Mouse (Mus musculus) lung, postnatal 0 days (tissue): ENCODE results near the gene Ush1c. TPM values are rescaled to one million over a fixed set of nuclear protein-coding genes. Genes with fewer than 3 reads are reported as not detected.

ENCODE experiments used
- ATAC-seq: fragments of 200-750 bp; cut with Nextera tagmentation; 2 replicates; pipeline ENCODE4 v1.8.0; 2017; ENCODE audit warnings: moderate library complexity
- DNase-seq: peaks from one replicate; pipeline ENCODE4 v3.0.0-alpha.2; 2016; ENCODE audit warnings: low spot score
- H3K27ac ChIP-seq: fragments of 300-500 bp; sonication (generic); 2 replicates; pipeline ENCODE4 v1.5.1; 2014; ENCODE audit warnings: antibody characterized with exemption, mild to moderate bottlenecking, low read length, mixed read lengths
- H3K27me3 ChIP-seq: fragments of 300-500 bp; sonication (generic); replicated peaks from 2 replicates; pipeline ENCODE4 v1.6.1; 2014; ENCODE audit warnings: low read length, mixed read lengths; ENCODE audit not compliant: insufficient read depth
- H3K36me3 ChIP-seq: fragments of 300-500 bp; sonication (generic); 2 replicates; pipeline ENCODE4 v1.6.1; 2014; ENCODE audit warnings: low read length, mixed read lengths; ENCODE audit not compliant: insufficient read depth
- H3K4me1 ChIP-seq: fragments of 300-500 bp; sonication (generic); 2 replicates; pipeline ENCODE4 v1.6.1; 2014; ENCODE audit warnings: antibody characterized with exemption, low read depth, low read length, mixed read lengths; ENCODE audit not compliant: insufficient read depth
- H3K4me2 ChIP-seq: fragments of 300-500 bp; sonication (generic); replicated peaks from 2 replicates; pipeline ENCODE4 v1.6.1; 2014; ENCODE audit warnings: low read depth, mild to moderate bottlenecking, low read length, moderate library complexity, mixed read lengths
- H3K4me3 ChIP-seq: fragments of 300-500 bp; sonication (generic); 2 replicates; pipeline ENCODE4 v1.5.1; 2014; ENCODE audit warnings: low read depth, low read length
- H3K9ac ChIP-seq: fragments of 300-500 bp; sonication (generic); replicated peaks from 2 replicates; pipeline ENCODE4 v1.6.1; 2014; ENCODE audit warnings: low read depth, mild to moderate bottlenecking
- H3K9me3 ChIP-seq: fragments of 300-500 bp; sonication (generic); 2 replicates; pipeline ENCODE4 v1.6.1; 2016; ENCODE audit warnings: low read length, mixed read lengths
- CTCF ChIP-seq: IDR thresholded peaks from 2 replicates; pipeline ENCODE4 v1.5.1; 2016; ENCODE audit warnings: antibody characterized with exemption, mild to moderate bottlenecking
- EP300 ChIP-seq: IDR thresholded peaks from 2 replicates; pipeline ENCODE4 v1.6.1; 2016; ENCODE audit warnings: antibody characterized with exemption, mild to moderate bottlenecking, control low read depth
- WGBS: fragments of 180-500 bp; shearing (Covaris S2); extraction: QIAGEN DNeasy Blood & Tissue Kit; methylation state at CpG from one replicate; pipeline ENCODE4 v1.1.7; 2014; 5-methylcytosine and 5-hydroxymethylcytosine counted together
- polyA plus RNA-seq: library from polyadenylated mRNA; unstranded; fragments of >200 nt; fragmentation: Nextera tagmentation; extraction: Ambion mirVana; gene quantifications from 2 replicates; pipeline ENCODE4 v1.2.1, GENCODE M21; 2015

Gene Ush1c
- polyA plus RNA-seq, 1 experiment from 2014 or later: 0.13 TPM

DNA sequence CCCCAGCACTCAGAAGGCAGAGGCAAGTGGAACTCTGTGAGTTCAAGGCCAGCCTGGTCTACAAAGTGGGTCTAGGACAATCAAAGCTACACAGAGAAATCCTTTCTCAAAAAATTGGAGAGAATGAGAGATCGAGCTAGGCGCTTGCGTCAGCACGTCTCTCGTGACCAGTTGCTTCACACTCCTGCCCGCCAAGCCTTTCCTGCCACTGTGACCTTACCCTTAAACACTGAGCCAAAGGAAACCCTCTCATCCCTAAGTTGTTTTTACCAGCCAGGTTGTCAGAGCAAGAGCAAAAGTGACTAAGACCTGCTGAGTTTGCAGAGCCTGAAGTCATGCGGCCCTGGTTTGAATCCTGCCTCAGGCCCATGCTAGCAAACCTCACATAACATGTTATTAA, 70.4 kb downstream of the Ush1c start:
- no peak overlapping the region for H3K27ac ChIP-seq
- no peak overlapping the region for H3K9ac ChIP-seq
- H3K4me3 ChIP-seq: no peak overlapping the region
- TF ChIP-seq CTCF: no peak
- no peak for TF ChIP-seq EP300
- WGBS: 87% methylated on average over 7 of the region's 7 CpGs
- ATAC-seq (no peak), DNase-seq (no peak)
- H3K4me1 ChIP-seq: no peaks in the 10 kb centered on the region
- no peaks in the 10 kb centered on the region for H3K36me3 ChIP-seq
- H3K4me2 ChIP-seq: no peak overlapping the region
- H3K27me3 ChIP-seq: no peaks in the 10 kb centered on the region
- no peaks in the 10 kb centered on the region for H3K9me3 ChIP-seq

DNA sequence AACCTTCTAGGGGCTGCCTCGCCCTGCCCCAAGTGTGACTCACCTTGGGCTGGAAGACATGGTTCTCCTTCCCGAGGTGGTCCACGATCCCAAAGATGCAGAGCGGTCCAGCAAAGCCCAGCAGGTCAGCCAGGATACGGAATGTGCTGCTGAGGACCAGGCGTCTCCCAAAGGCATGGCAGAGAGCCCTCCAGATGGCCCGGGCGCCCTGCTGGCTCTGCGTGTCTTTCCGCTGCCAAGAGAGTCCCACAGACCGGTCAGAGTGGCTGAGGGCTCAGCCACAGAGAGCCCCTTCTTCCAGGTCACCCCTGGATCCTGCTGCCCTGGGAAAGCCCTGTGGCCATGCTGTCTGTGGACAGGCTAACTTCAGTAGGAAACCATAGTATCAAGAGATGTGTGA, 72.4 kb downstream of the Ush1c start:
- no peaks in the 10 kb centered on the region for H3K9me3 ChIP-seq
- DNase-seq (no peak), ATAC-seq (no peak)
- H3K4me3 ChIP-seq: no peak overlapping the region
- 88% methylated on average over 11 of the region's 11 CpGs for WGBS
- TF ChIP-seq CTCF (no peak), EP300 (no peak)
- H3K4me2 ChIP-seq: no peak overlapping the region
- no peaks in the 10 kb centered on the region for H3K36me3 ChIP-seq
- no peak overlapping the region for H3K9ac ChIP-seq
- no peak overlapping the region for H3K27ac ChIP-seq
- no peaks in the 10 kb centered on the region for H3K4me1 ChIP-seq
- H3K27me3 ChIP-seq: no peaks in the 10 kb centered on the region

DNA sequence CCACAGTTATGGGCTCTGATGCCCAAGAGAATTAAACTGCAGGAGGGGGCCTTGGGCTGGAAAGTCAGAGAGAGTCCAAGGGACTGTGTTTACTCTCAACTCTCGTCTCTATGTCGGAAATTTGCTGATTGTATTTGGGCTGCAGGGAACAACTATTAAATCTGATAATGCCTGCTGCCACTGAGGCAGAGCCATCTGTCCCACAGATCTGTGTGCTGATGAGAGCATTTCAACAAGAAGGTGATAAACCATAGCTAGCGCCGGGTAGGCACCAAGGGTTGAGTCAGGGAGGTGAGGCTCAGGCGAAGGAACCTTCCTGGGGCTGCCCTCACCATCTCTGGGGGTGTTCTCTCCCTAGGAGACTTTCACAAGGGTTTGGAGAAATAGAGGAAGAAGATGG, 75.6 kb downstream of the Ush1c start:
- Histone ChIP-seq H3K9ac (no peak overlapping the region), H3K4me2 (no peak overlapping the region), H3K9me3 (no peaks in the 10 kb centered on the region), H3K36me3 (no peaks in the 10 kb centered on the region), H3K27me3 (no peaks in the 10 kb centered on the region), H3K4me3 (no peak overlapping the region), H3K27ac (no peak overlapping the region), H3K4me1 (no peaks in the 10 kb centered on the region)
- DNase-seq (no peak), ATAC-seq (no peak)
- no peak for TF ChIP-seq CTCF
- TF ChIP-seq EP300: no peak
- WGBS: 61% methylated on average over 5 of the region's 5 CpGs

DNA sequence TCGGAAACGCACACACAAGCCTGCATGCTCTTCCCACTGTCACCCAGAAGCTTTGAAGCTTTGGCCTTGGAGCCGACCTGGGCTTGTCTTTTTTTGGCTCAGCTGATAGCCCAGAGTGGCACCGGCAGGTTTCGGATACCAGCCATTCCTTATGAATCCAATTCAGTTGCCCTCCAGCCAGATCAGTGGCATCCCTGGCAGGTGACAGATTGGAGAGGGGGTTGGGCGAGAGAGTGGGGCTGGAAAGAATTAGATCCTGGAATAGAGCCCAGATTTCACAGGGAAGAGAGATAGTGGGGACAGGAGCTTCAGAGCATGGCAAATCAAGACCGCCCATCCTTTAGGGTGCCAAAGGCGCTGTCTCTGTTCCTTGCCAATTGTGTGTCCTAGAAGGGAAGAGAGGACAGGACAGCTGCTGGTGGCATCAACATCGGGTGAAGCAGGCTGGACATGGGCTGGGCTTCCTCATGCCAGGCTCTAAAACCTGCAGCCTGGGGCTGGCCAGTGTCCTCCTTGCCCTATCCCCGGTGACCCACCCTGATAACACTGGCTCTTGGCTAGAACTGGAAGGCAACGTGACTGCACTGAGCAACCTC, 76.1 kb downstream of the Ush1c start:
- 63% methylated on average over 11 of the region's 11 CpGs for WGBS
- no peak for DNase-seq

DNA sequence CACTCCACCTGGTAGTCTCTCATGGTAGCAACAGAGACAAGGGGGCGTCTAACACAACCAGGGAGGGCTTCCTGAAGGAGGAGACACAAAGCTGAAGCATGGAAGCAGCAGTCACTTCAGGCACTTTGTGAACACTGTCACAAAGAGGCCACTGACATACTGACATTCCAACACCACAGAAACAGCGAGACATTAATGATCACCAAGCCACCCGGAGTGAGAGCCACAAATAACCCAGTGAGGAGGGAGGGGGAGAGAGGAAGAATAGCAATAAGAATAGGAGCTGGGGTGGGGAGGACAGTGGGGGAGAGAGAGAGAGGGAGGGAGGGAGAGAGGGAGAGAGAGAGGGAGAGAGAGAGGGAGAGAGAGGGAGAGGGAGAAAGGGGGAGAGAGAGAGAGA, 76.7 kb downstream of the Ush1c start:
- Histone ChIP-seq H3K4me3 (no peak overlapping the region), H3K4me2 (no peak overlapping the region), H3K27ac (no peak overlapping the region), H3K36me3 (no peaks in the 10 kb centered on the region), H3K27me3 (no peaks in the 10 kb centered on the region), H3K9ac (no peak overlapping the region), H3K4me1 (no peaks in the 10 kb centered on the region), H3K9me3 (no peaks in the 10 kb centered on the region)
- WGBS: 39% methylated on average over 3 of the region's 3 CpGs
- ATAC-seq (no peak), DNase-seq (no peak)
- TF ChIP-seq EP300: no peak
- TF ChIP-seq CTCF: no peak

More for the DNA sequence above, 76.1 kb downstream of the Ush1c start:
- no peak for TF ChIP-seq CTCF
- no peak for TF ChIP-seq EP300
- Histone ChIP-seq H3K27me3 (no peaks in the 10 kb centered on the region), H3K4me2 (no peak overlapping the region), H3K27ac (no peak overlapping the region), H3K4me1 (no peaks in the 10 kb centered on the region), H3K4me3 (no peak overlapping the region), H3K9ac (no peak overlapping the region), H3K9me3 (no peaks in the 10 kb centered on the region), H3K36me3 (no peaks in the 10 kb centered on the region)
- ATAC-seq: no peak

DNA sequence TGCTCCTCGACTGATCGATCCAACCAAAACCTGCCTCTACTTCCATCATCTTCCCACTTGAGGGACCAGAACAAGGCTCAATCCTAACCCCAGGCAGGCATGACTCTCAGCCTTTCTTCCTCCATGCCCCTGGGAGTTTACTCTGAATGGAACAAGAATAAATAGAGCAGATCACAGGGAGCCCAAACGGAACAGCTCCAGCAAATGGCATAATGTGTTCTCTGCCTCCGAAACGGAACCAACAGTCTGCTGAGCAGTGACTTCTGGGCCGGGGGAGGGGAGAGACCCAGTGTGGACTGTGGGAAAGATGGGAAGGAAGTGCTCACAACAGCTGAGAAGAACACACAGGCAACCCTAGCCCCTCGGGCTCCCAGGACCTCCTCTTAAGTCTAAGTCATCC, 80.6 kb downstream of the Ush1c start:
- Histone ChIP-seq H3K4me3 (no peak overlapping the region), H3K4me2 (no peak overlapping the region), H3K9me3 (no peaks in the 10 kb centered on the region), H3K4me1 (no peaks in the 10 kb centered on the region), H3K27me3 (no peaks in the 10 kb centered on the region), H3K9ac (no peak overlapping the region), H3K27ac (no peak overlapping the region), H3K36me3 (no peaks in the 10 kb centered on the region)
- TF ChIP-seq EP300 (no peak), CTCF (no peak)
- ATAC-seq (no peak), DNase-seq (no peak)
- WGBS: 58% methylated on average over 7 of the region's 7 CpGs
